Comparison of ENCODE assay signal across 14 mouse cellular contexts in the genomic region with DNA sequence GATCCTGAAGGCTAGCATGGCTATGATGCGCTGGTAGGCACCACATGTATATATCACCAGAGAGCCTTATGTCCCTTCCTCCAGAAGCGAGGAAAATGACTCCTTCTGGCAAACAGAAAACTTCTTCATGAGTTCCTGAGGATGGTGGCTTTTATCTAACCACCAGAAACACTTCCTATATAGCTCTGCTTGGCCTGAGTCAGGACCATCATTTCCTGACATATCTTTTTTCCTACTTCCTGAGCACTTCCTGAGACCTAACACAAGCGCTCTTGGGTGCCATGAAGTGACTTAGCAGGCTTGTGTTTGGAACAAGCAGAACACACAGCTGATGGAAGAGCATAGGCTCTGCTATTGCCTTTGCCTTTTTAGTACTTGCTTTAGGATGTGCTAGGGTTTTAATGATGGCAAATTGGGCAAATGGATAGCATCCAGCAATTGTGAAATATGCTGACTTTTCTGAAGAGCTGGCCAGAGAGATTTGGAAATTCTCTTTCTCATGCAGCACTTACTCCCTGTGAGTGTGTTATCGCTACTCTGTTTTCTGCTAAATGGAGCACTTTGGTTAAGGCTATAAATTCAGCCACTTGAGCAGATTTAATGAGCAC. TPM values are rescaled to one million over a fixed set of nuclear protein-coding genes. Genes with fewer than 3 reads are reported as not detected.
DNase-seq lines count a peak whose midpoint lies in the region; ATAC-seq lines count a peak whose summit lies in the region.
"Had no signal": no experiment of that assay in that cellular context is flagged by ENCODE, and none has a peak within 500 bp of the region (broad histone marks: within the 10 kb centered on the region; RNA-seq: fewer than 3 reads in every experiment).

No protein-coding gene starts in this region.

- peaks cover 3% of the 10 kb centered on the region; the same call in 1 of the 2 replicates for H3K4me1 ChIP-seq in heart, embryonic 10.5 days
- peaks cover 100% of the 10 kb centered on the region for H3K4me1 ChIP-seq in megakaryocyte, embryonic 14.5 days
- H3K4me1 ChIP-seq in heart, embryonic 16.5 days (ENCODE audit: control insufficient read depth, insufficient read depth, low read length), result no peaks in the 10 kb centered on the region; the same call in 1 of the 2 replicates
- peaks cover 26% of the 10 kb centered on the region for H3K4me1 ChIP-seq in stomach, embryonic 16.5 days (ENCODE audit: control insufficient read depth, insufficient read depth, low read length)
- H3K4me1 ChIP-seq: hindbrain, embryonic 13.5 days had no signal

- H3K9ac ChIP-seq in heart, embryonic 16.5 days (ENCODE audit: low read length), result no peak overlapping the region
- H3K9ac ChIP-seq in stomach, embryonic 16.5 days (ENCODE audit: low read length), result no peak overlapping the region
- H3K9ac ChIP-seq: embryonic facial prominence, embryonic 12.5 days; forebrain, postnatal 0 days; hindbrain, embryonic 13.5 days had no signal

- 74% methylated on average over 4 of the region's 4 CpGs for WGBS in heart, embryonic 10.5 days
- 70% methylated on average over 4 of the region's 4 CpGs for WGBS in heart, embryonic 16.5 days
- WGBS in stomach, embryonic 16.5 days, result 75% methylated on average over 4 of the region's 4 CpGs

- no peak overlapping the region for H3K4me3 ChIP-seq in heart, embryonic 10.5 days
- peak overlapping the region; percentile 71 for H3K4me3 ChIP-seq in megakaryocyte, embryonic 14.5 days (replicated peaks)
- no peak overlapping the region for H3K4me3 ChIP-seq in heart, embryonic 16.5 days (ENCODE audit: low read length)
- H3K4me3 ChIP-seq in stomach, embryonic 16.5 days (replicated peaks; ENCODE audit: low read length), result no peak overlapping the region
- H3K4me3 ChIP-seq: embryonic facial prominence, embryonic 12.5 days; hindbrain, embryonic 13.5 days had no signal

- H3K27me3 ChIP-seq in heart, embryonic 10.5 days (ENCODE audit: insufficient read depth, poor library complexity, severe bottlenecking), result no peaks in the 10 kb centered on the region
- H3K27me3 ChIP-seq in megakaryocyte, embryonic 14.5 days (replicated peaks), result no peaks in the 10 kb centered on the region
- H3K27me3 ChIP-seq in heart, embryonic 16.5 days (ENCODE audit: control insufficient read depth, insufficient read depth, low read length), result no peaks in the 10 kb centered on the region
- H3K27me3 ChIP-seq in stomach, embryonic 16.5 days (ENCODE audit: control insufficient read depth, insufficient read depth, low read length), result no peaks in the 10 kb centered on the region
- H3K27me3 ChIP-seq: embryonic facial prominence, embryonic 12.5 days; hindbrain, embryonic 13.5 days had no signal

- no peak overlapping the region for H3K4me2 ChIP-seq in heart, embryonic 16.5 days (ENCODE audit: low read depth, low read length)
- H3K4me2 ChIP-seq in stomach, embryonic 16.5 days (ENCODE audit: low read depth, low read length), result no peak overlapping the region
- H3K4me2 ChIP-seq: embryonic facial prominence, embryonic 12.5 days; hindbrain, embryonic 13.5 days had no signal

- ATAC-seq in megakaryocyte, adult 5-6 weeks (ENCODE audit: poor library complexity, severe bottlenecking), result no peak
- ATAC-seq in heart, embryonic 16.5 days (replicated peaks; ENCODE audit: extremely low read depth, insufficient read depth, low FRiP score), result 0 out of 2 replicates have a peak, but pooled peaks have one; percentile 23
- ATAC-seq in stomach, embryonic 16.5 days (ENCODE audit: insufficient read depth, low FRiP score), result no peak
- ATAC-seq: forebrain, postnatal 0 days had no signal

- H3K27ac ChIP-seq in heart, embryonic 10.5 days, result no peak overlapping the region
- H3K27ac ChIP-seq in heart, embryonic 16.5 days (ENCODE audit: low read length), result peak overlapping the region; percentile 47
- H3K27ac ChIP-seq in stomach, embryonic 16.5 days (ENCODE audit: low read length), result peak overlapping the region; percentile 64
- H3K27ac ChIP-seq: embryonic facial prominence, embryonic 12.5 days; hindbrain, embryonic 13.5 days had no signal

- DNase-seq in heart, adult 8-10 months (ENCODE audit: low spot score), result peak; percentile 34
- DNase-seq in heart, embryonic 10.5 days (ENCODE audit: low spot score), result no peak
- no peak for DNase-seq in retina, postnatal 1 day
- DNase-seq in gastrocnemius, adult 8-10 months (ENCODE audit: low spot score in 2 of 2), result no peak
- DNase-seq: cerebellum, adult 9-10 months; forebrain, postnatal 0 days; kidney, postnatal 10 days; thymus, postnatal 25 days had no signal

- H3K9me3 ChIP-seq in heart, embryonic 10.5 days, result no peaks in the 10 kb centered on the region
- H3K9me3 ChIP-seq in megakaryocyte, embryonic 14.5 days, result no peaks in the 10 kb centered on the region
- no peaks in the 10 kb centered on the region for H3K9me3 ChIP-seq in heart, embryonic 16.5 days (replicated peaks; ENCODE audit: control insufficient read depth, low read length)
- no peaks in the 10 kb centered on the region for H3K9me3 ChIP-seq in stomach, embryonic 16.5 days (replicated peaks; ENCODE audit: control insufficient read depth, low read length)
- H3K9me3 ChIP-seq: embryonic facial prominence, embryonic 12.5 days; hindbrain, embryonic 13.5 days had no signal

- no peaks in the 10 kb centered on the region for H3K36me3 ChIP-seq in heart, embryonic 10.5 days
- H3K36me3 ChIP-seq in megakaryocyte, embryonic 14.5 days (replicated peaks; ENCODE audit: low read length), result no peaks in the 10 kb centered on the region
- no peaks in the 10 kb centered on the region for H3K36me3 ChIP-seq in heart, embryonic 16.5 days (ENCODE audit: control insufficient read depth, insufficient read depth)
- H3K36me3 ChIP-seq in stomach, embryonic 16.5 days (ENCODE audit: control insufficient read depth, insufficient read depth, low read length), result no peaks in the 10 kb centered on the region
- H3K36me3 ChIP-seq: embryonic facial prominence, embryonic 12.5 days; hindbrain, embryonic 13.5 days had no signal

RNA-seq across cellular contexts. Expression of gene Cd55, which starts 50.4 kb away (rescaled TPM):
- total RNA-seq in heart, adult 8-10 months (2022), result 1 to 10 TPM; 6.9 to 9.8 (median 8.3) TPM
- 5.1 and 12.4 TPM in 2 replicates for polyA plus RNA-seq in heart, embryonic 10.5 days (2016; fragmentation: Nextera tagmentation; extraction: Ambion mirVana)
- polyA plus RNA-seq in megakaryocyte, embryonic 14.5 days (2012; ENCODE audit: insufficient read depth, low replicate concordance), result 7.2 and 24.3 TPM in 2 replicates
- total RNA-seq in megakaryocyte, adult 5-6 weeks (2015), result 24.5 and 27.1 TPM in 2 replicates
- total RNA-seq in megakaryocyte, adult 5-6 weeks (2017), result 11.6 and 12.2 TPM in 2 replicates
- 11.7 and 12.5 TPM in 2 replicates for polyA plus RNA-seq in heart, embryonic 16.5 days (2015; fragmentation: Nextera tagmentation; extraction: Ambion mirVana)
- 53.9 and 55.3 TPM in 2 replicates for polyA plus RNA-seq in stomach, embryonic 16.5 days (2015; fragmentation: Nextera tagmentation; extraction: Ambion mirVana)
- total RNA-seq in gastrocnemius, adult 8-10 months (2022), result 10 to 100 TPM; 55.0 to 66.3 (median 62.7) TPM
